Mouse (Mus musculus) layer of hippocampus, postnatal 36 days (tissue): ENCODE results near the gene Tmem9b. TPM values are rescaled to one million over a fixed set of nuclear protein-coding genes. Genes with fewer than 3 reads are reported as not detected.

ENCODE experiments used
- DNase-seq, 2 experiments: peaks; one replicate each; pipeline ENCODE4 v3.0.0; 2022
- total RNA-seq, 2 experiments: library from RNA; stranded (reverse); gene quantifications; 2 replicates each; pipeline ENCODE4 v1.2.3; 2021

Gene Tmem9b
- total RNA-seq: 100 to 1,000 TPM in 1 of 2 experiments, 10 to 100 TPM in 1; 97.9 to 107 TPM

DNA sequence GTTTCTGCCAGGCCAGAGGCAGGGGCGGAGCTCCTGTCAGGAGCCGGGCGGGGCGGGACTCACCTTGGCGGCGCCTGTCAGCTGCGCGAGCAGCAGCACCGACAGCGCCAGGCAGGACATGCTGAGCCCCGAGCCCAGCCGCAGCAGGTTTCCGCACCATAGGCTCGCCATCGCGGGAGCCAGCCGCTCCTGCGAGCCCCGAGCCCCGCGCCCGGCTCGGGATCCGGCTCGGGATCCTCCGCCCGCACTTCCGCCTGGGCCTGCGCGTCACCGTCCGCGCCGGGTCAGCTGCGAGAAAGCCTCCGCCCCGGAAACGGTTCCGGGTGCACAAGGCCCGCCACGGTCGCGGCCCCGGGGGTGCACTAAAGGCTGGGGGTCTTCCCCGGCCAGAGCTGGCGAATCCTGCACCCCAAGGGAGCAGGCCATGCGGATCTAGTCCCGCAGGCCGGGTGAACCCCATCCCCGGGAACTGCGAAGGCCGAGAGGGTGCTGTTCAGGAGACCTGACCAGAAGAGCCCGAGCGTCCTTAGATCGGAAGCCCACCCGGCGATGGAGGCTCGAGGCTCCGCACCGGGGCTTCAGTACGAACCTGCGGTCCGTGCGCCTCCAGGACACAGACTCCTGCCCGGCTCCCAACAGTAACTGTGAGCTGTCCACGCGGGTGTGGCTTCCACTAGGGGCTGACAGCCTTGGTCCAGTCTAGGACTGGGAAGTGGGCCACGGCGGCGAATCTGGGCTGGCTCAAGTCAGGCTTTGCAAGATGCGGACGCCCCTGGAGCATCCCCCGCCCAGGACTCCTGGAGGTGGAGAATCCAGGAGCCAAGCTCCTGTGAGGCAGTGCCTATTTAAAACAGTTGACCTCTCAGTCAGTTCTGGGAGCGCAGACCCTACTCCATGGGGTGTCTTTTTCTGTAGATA, at the start of gene Tmem9b:
TSS of gene Tmem9b (minus strand) at position 868 of the 918 bp plus-strand sequence.
- peak; percentile 82 to 84 for DNase-seq

DNA sequence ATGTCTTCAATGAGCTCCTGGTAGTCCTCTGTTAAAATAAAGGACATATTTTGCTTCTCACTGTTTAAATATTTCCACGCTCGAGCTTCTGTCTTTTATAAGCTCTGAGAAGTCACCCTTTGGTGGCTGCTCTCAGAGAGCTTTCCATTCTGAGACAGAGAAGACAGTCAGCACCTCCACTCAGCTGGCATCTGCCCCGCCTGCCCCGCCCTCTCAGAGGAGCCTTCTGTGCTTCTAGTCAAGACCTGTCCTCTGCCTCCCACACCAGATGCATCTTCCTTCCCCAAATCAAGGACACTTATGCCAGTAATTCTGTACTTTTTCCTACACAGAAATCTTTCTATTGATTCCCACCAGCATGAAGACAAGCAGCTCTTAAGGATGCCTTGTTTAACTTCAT, 48.0 kb upstream of the Tmem9b start:
- no peak for DNase-seq

GRCm38 (mm10) chr7:109799168-109799567, 46.5 kb upstream of the Tmem9b start:
- no peak for DNase-seq

- DNase-seq: no peak
Measured at GRCm38 (mm10) chr7:109795564-109795963, 42.9 kb upstream of the Tmem9b start.

DNA sequence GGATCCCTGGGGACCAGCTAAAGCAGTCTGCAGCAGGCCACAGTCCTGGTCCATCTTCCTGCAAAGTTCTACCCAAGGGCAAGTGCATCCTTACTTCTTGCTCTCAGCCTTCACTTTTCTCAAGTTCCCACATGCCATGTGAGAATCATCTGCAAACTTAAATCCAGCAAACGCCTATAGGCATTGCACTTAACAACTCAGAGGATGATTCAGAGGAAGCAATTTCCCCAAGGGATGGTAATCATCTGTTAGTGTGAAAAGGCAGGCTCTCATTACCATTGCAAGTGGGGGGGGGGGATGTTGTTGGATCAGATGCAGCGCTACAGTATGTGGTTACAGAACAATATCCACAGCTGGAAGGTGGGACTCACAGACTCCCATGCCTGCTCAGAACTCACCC, 41.9 kb upstream of the Tmem9b start:
- DNase-seq: no peak

DNA sequence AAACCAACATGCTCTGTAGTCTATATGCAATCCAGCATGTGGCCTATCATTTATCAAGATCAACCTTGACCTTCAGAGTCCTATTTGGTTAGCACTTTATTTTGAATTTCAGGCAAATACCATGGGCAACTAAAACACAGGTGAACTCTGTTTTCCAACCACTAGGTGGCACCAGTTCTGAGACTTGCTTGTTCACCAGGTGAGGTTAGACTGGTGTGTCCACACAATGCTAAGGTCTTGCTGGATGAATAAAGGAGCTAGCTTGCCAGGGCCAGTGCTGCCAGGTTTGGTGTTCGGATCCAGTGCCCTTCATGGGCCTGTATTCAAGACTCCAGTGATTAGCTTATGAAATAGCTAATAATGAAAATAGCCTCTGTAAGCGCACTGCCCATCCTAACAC, 40.1 kb upstream of the Tmem9b start:
- DNase-seq: peak in 1 of 2 experiments; percentile 31

- DNase-seq: no peak
Measured at GRCm38 (mm10) chr7:109790818-109791217, 38.1 kb upstream of the Tmem9b start.

DNA sequence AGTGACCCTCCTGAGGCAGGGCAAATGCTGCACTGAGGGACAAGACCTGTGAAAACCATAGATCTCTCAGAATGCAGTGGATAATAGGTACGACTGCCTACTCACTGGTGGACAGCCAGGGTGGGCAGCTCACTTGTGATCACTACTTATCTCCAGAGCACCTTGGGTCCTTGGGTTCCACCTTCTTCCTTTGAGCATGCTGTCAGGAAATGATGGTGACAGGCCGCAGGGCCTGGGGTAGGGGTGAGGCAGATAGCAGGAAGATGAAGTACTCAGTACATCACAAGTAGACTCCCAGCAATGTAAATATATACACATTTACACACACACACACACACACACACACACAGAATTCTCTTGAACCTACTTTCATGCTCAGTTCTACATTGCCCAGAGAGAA, 35.2 kb upstream of the Tmem9b start:
- DNase-seq: no peak

DNA sequence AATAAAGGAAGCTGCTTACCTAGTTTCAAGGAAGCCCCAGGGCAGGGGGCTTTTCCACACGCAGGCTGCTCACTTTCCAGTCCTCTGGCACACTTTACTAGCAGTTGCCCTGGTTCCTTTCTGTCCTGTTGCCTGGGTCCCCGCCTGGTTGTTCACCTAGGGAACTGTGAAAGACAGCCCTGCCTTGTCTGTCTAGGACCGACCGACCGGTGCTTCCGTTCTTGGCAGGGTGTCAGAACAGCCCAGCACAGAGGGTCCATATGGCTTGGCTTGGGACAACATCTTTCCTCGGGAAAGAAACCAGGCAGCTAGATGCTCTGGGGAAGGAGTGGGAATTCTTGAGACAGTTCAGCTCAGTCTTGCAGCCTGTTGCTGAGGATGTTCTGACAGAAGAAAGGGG, 30.6 kb upstream of the Tmem9b start:
- DNase-seq: no peak

GRCm38 (mm10) chr7:109781470-109782203, 29.0 kb upstream of the Tmem9b start, which contains the start of gene Nrip3:
Gene Nrip3 (minus strand): TSS chr7:109782025.
- peak; percentile 78 to 82 for DNase-seq

DNA sequence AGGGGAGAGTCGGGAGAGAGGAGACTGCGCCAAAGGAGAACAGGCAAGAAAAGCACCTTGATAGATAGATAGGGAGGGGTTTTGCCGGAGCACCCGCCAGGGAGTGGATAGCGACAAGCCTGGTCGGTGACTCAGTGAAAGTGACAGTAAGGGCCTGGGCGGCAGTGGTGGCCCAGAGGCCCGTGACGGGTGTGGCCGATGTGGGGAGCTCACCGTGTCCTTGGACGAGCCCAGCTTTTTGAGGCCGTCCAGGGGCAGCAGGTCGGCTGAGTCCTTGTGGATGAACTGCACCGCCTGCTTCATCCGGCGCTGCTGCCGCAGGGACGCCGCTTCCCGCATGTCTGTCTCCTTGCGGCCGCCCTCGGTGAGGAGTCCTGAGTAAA, 28.4 kb upstream of the Tmem9b start:
- no peak for DNase-seq

DNA sequence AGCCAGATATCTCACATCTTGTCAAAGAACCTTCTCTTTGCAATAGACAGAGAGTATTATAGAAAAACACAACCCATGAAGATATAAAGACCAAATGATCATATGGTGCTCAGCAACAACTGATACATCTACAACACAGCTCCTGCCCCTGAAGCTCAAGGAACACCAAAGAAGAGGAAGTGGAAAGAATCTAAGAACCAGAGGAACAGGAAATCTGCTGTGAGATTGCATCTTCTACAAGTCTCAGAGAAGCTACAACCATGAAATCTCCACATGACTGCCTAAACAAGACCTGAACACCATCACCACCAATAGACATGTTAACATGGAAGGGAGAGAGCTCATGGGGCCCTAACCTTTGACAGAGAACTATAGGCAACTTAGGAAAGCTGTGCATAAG, 19.6 kb upstream of the Tmem9b start:
- no peak for DNase-seq

GRCm38 (mm10) chr7:109768699-109769383, 16.2 kb upstream of the Tmem9b start:
- DNase-seq: no peak

DNA sequence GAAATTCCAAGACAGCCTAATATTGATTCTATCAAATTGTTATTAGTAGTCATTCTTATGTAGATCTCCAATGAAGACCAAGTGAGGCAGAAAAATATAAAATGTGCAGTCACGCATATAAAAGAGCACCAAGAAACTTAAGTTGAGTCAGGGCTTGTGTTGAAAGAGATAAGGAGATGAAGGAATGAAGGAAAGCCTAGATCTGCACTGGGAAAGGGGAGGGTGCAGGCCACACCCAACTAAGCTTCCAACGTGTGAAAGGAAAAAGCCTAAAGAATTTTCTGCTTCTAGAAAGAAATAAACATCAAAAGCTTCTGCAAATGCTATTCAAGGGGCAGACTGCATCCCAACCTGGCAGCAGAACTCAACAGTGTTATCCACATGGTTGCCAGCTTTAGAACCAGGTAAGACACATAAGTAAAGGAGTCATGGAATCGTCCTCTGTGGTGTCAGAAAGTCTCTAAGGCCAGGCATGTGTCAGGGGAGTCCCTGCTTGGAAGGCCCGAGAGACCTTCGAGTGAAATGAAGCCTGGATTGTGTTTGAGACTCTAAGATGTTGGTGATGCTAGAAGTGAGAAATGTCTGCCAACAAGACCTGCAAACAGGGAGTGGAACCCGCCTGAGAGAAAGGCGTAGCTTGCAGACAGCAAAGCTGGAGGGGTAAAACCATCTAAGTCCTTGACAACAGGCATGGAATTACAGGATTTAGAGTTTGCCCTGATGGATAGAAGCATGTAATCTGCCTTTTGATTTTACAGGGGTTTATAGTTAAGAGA, 15.1 kb upstream of the Tmem9b start:
- DNase-seq: no peak

GRCm38 (mm10) chr7:109764009-109764408, 11.3 kb upstream of the Tmem9b start:
- DNase-seq: no peak

GRCm38 (mm10) chr7:109756291-109756690, 3.6 kb upstream of the Tmem9b start:
- DNase-seq: no peak

GRCm38 (mm10) chr7:109754034-109754433, 1.4 kb upstream of the Tmem9b start:
- no peak for DNase-seq

DNA sequence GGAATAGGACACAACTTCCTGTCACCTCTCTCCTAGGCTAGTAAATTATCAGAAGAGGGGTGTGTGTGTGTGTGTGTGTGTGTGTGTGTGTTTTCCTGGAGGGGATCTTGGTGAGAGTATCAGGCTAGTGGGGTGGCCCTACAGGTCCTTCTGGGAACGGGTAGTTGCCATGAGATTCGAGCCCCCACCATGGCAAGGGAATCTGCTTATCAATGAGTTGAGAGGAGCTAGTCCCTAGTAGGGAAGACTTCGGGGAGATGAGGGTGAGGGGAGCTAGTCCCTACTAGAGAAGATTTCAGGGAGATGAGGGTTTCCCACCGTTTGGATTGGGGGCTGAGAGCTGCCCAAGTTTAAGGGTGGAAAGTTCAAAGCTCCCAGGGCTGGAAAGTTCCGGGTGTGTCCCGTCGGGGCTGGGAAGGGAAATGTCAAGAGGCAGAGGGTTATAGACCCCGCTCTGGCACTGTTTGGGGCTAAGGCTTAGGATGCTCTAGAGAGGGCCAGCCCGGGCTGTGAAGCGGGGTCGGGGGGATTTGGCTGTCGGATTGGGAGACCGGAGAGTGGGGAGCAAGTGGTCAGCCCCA, 1.2 kb downstream of the Tmem9b start:
- DNase-seq: no peak

- DNase-seq: no peak
Measured at GRCm38 (mm10) chr7:109747747-109748146, 4.9 kb downstream of the Tmem9b start.

GRCm38 (mm10) chr7:109741703-109742102, 11.0 kb downstream of the Tmem9b start:
- no peak for DNase-seq

- DNase-seq: no peak
Measured at GRCm38 (mm10) chr7:109741060-109741459, 11.6 kb downstream of the Tmem9b start.
